Mouse (Mus musculus) heart, embryonic 11.5 days (tissue): Measurements from ENCODE around the gene Fam208a. TPM values are rescaled to one million over a fixed set of nuclear protein-coding genes. Genes with fewer than 3 reads are reported as not detected.

Experiments used
- ATAC-seq: fragments of 200-750 bp; cut with Nextera tagmentation; replicated peaks from 2 replicates; pipeline ENCODE4 v1.8.0; 2017; ENCODE audit warnings: moderate library complexity; ENCODE audit not compliant: insufficient number of reproducible peaks, low FRiP score, low TSS enrichment
- H3K27ac ChIP-seq: fragments of 300-500 bp; sonication (generic); 2 replicates; pipeline ENCODE4 v1.5.1; 2014; ENCODE audit warnings: mild to moderate bottlenecking, low read depth, low read length
- H3K27me3 ChIP-seq: fragments of 300-500 bp; sonication (generic); 2 replicates; pipeline ENCODE4 v1.6.1; 2014; ENCODE audit warnings: mild to moderate bottlenecking, low read length, mixed read lengths; ENCODE audit not compliant: control insufficient read depth, insufficient read depth
- H3K36me3 ChIP-seq: fragments of 300-500 bp; sonication (generic); 2 replicates; pipeline ENCODE4 v1.6.1; 2014; ENCODE audit warnings: mild to moderate bottlenecking, low read length, moderate library complexity, mixed read lengths; ENCODE audit not compliant: control insufficient read depth, insufficient read depth
- H3K4me1 ChIP-seq: fragments of 300-500 bp; sonication (generic); 2 replicates; pipeline ENCODE4 v1.6.1; 2014; ENCODE audit warnings: low read length; ENCODE audit not compliant: control insufficient read depth, insufficient read depth
- H3K4me2 ChIP-seq: fragments of 300-500 bp; sonication (generic); 2 replicates; pipeline ENCODE4 v1.6.1; 2014; ENCODE audit warnings: mild to moderate bottlenecking, moderate library complexity
- H3K4me3 ChIP-seq: fragments of 300-500 bp; sonication (generic); 2 replicates; pipeline ENCODE4 v1.5.1; 2014; ENCODE audit warnings: low read depth, low read length
- H3K9ac ChIP-seq: fragments of 300-500 bp; sonication (generic); 2 replicates; pipeline ENCODE4 v1.6.1; 2014; ENCODE audit warnings: mild to moderate bottlenecking, low read depth, low read length, moderate library complexity
- H3K9me3 ChIP-seq: fragments of 300-500 bp; sonication (generic); replicated peaks from 2 replicates; pipeline ENCODE4 v1.6.1; 2016; ENCODE audit warnings: low read length; ENCODE audit not compliant: control insufficient read depth
- WGBS: fragments of 180-500 bp; shearing (Covaris S2); extraction: QIAGEN DNeasy Blood & Tissue Kit; methylation state at CpG from one replicate; pipeline ENCODE4 v1.1.7; 2014; ENCODE audit not compliant: insufficient replicate concordance; 5-methylcytosine and 5-hydroxymethylcytosine counted together
- polyA plus RNA-seq: library from polyadenylated mRNA; unstranded; fragments of >200 nt; fragmentation: Nextera tagmentation; extraction: Ambion mirVana; gene quantifications from 2 replicates; pipeline ENCODE4 v1.2.1, GENCODE M21; 2014

Gene Fam208a
- polyA plus RNA-seq, 1 experiment from 2014 or later = 12.3 TPM

- Histone ChIP-seq H3K4me3 (no peak overlapping the region), H3K4me2 (no peak overlapping the region), H3K9ac (no peak overlapping the region), H3K4me1 (no peaks in the 10 kb centered on the region), H3K27ac (no peak overlapping the region), H3K36me3 (no peaks in the 10 kb centered on the region), H3K27me3 (no peaks in the 10 kb centered on the region), H3K9me3 (no peaks in the 10 kb centered on the region)
- 93% methylated on average over 2 of the region's 2 CpGs for WGBS
- ATAC-seq = no peak
Observed at GRCm38 (mm10) chr14:27405947-27406346, 22.7 kb upstream of the Fam208a start.

GRCm38 (mm10) chr14:27408240-27408639 is 20.4 kb upstream of the Fam208a start:
- 83% methylated on average over 3 of the region's 3 CpGs for WGBS
- H3K27ac ChIP-seq = no peak overlapping the region
- H3K4me2 ChIP-seq = no peak overlapping the region
- no peak overlapping the region for H3K9ac ChIP-seq
- H3K36me3 ChIP-seq = no peaks in the 10 kb centered on the region
- no peaks in the 10 kb centered on the region for H3K27me3 ChIP-seq
- no peak overlapping the region for H3K4me3 ChIP-seq
- ATAC-seq = no peak
- no peaks in the 10 kb centered on the region for H3K9me3 ChIP-seq
- H3K4me1 ChIP-seq = no peaks in the 10 kb centered on the region

GRCm38 (mm10) chr14:27409662-27410061 is 19.0 kb upstream of the Fam208a start:
- Histone ChIP-seq H3K4me2 (no peak overlapping the region), H3K27me3 (no peaks in the 10 kb centered on the region), H3K9me3 (no peaks in the 10 kb centered on the region), H3K36me3 (no peaks in the 10 kb centered on the region), H3K27ac (no peak overlapping the region), H3K4me3 (no peak overlapping the region), H3K9ac (no peak overlapping the region), H3K4me1 (no peaks in the 10 kb centered on the region)
- no peak for ATAC-seq
- 42% methylated on average over 3 of the region's 3 CpGs for WGBS

GRCm38 (mm10) chr14:27411492-27411891 is 17.1 kb upstream of the Fam208a start:
- WGBS = 86% methylated on average over 7 of the region's 7 CpGs
- ATAC-seq = no peak

GRCm38 (mm10) chr14:27412699-27413098 is 15.9 kb upstream of the Fam208a start:
- Histone ChIP-seq H3K4me3 (no peak overlapping the region), H3K27ac (no peak overlapping the region), H3K36me3 (no peaks in the 10 kb centered on the region), H3K9ac (no peak overlapping the region), H3K27me3 (no peaks in the 10 kb centered on the region), H3K4me1 (no peaks in the 10 kb centered on the region), H3K9me3 (no peaks in the 10 kb centered on the region), H3K4me2 (no peak overlapping the region)
- WGBS = 76% methylated on average over 8 of the region's 8 CpGs
- ATAC-seq = no peak

More at GRCm38 (mm10) chr14:27411492-27411891, 17.1 kb upstream of the Fam208a start:
- Histone ChIP-seq H3K27ac (no peak overlapping the region), H3K9ac (no peak overlapping the region), H3K4me2 (no peak overlapping the region), H3K27me3 (no peaks in the 10 kb centered on the region), H3K4me3 (no peak overlapping the region), H3K4me1 (no peaks in the 10 kb centered on the region), H3K36me3 (no peaks in the 10 kb centered on the region), H3K9me3 (no peaks in the 10 kb centered on the region)

- H3K9me3 ChIP-seq = no peaks in the 10 kb centered on the region
- no peaks in the 10 kb centered on the region; the same call in 1 of the 2 replicates for H3K36me3 ChIP-seq
- no peak overlapping the region for H3K9ac ChIP-seq
- H3K27ac ChIP-seq = no peak overlapping the region
- WGBS = 38% methylated on average over 4 of the region's 4 CpGs
- no peaks in the 10 kb centered on the region for H3K4me1 ChIP-seq
- H3K4me3 ChIP-seq = no peak overlapping the region
- no peaks in the 10 kb centered on the region for H3K27me3 ChIP-seq
- H3K4me2 ChIP-seq = no peak overlapping the region
- ATAC-seq = no peak
Observed at GRCm38 (mm10) chr14:27413961-27414360, 14.7 kb upstream of the Fam208a start.

- Histone ChIP-seq H3K36me3 (no peaks in the 10 kb centered on the region; the same call in 1 of the 2 replicates), H3K9ac (no peak overlapping the region), H3K27me3 (no peaks in the 10 kb centered on the region), H3K4me1 (no peaks in the 10 kb centered on the region), H3K4me3 (no peak overlapping the region), H3K9me3 (no peaks in the 10 kb centered on the region), H3K27ac (no peak overlapping the region), H3K4me2 (no peak overlapping the region)
- WGBS = 72% methylated on average over 3 of the region's 3 CpGs
- no peak for ATAC-seq
Observed at GRCm38 (mm10) chr14:27420816-27421215, 7.8 kb upstream of the Fam208a start.

- Histone ChIP-seq H3K4me3 (no peak overlapping the region), H3K36me3 (no peaks in the 10 kb centered on the region; the same call in 1 of the 2 replicates), H3K9ac (no peak overlapping the region), H3K27me3 (no peaks in the 10 kb centered on the region), H3K27ac (no peak overlapping the region), H3K4me2 (no peak overlapping the region), H3K4me1 (no peaks in the 10 kb centered on the region), H3K9me3 (no peaks in the 10 kb centered on the region)
- no peak for ATAC-seq
- 88% methylated on average over 1 of the region's 1 CpGs for WGBS
Observed at GRCm38 (mm10) chr14:27422301-27422700, 6.3 kb upstream of the Fam208a start.

GRCm38 (mm10) chr14:27428973-27429711 is 508 bp downstream of the Fam208a start:
- Histone ChIP-seq H3K4me2 (peak overlapping the region; percentile 88), H3K9me3 (peaks cover 8% of the 10 kb centered on the region), H3K4me1 (0 out of 2 replicates have a peak, but pooled peaks cover 3% of the 10 kb centered on the region), H3K27me3 (no peaks in the 10 kb centered on the region), H3K9ac (peak overlapping the region; percentile 92), H3K4me3 (peak overlapping the region; percentile 64), H3K36me3 (0 out of 2 replicates have a peak, but pooled peaks cover 3% of the 10 kb centered on the region), H3K27ac (peak overlapping the region; percentile 99)
- peak; percentile 87 for ATAC-seq
- 1% methylated on average over 71 of the region's 78 CpGs for WGBS
